Mouse (Mus musculus) thymus, adult 18-20 months (tissue): ENCODE measurements around the gene Idnk.

Experiments used
- DNase-seq, 2 experiments: peaks; one replicate each; pipeline ENCODE4 v3.0.0; 2022; ENCODE audit warnings: mixed read lengths in 2 of 2

Idnk gene

GRCm38 (mm10) chr13:58147760-58148159 lies 9.7 kb upstream of the Idnk start:
- DNase-seq = no peak

- DNase-seq = no peak
These were observed 9.1 kb upstream of the Idnk start for GRCm38 (mm10) chr13:58148256-58148831.

- no peak for DNase-seq
These were observed 8.4 kb upstream of the Idnk start for GRCm38 (mm10) chr13:58149033-58149558.

- DNase-seq = no peak
These were observed 7.8 kb upstream of the Idnk start for GRCm38 (mm10) chr13:58149629-58150028.

GRCm38 (mm10) chr13:58150442-58150841 lies 7.0 kb upstream of the Idnk start:
- no peak for DNase-seq

- no peak for DNase-seq
These were observed 1.4 kb upstream of the Idnk start for GRCm38 (mm10) chr13:58156031-58156430.

- DNase-seq = no peak
These were observed 413 bp upstream of the Idnk start for GRCm38 (mm10) chr13:58157036-58157435.

- peak; percentile 62 to 82 for DNase-seq
These were observed 857 bp downstream of the Idnk start for GRCm38 (mm10) chr13:58158099-58158912.

- DNase-seq = no peak
These were observed 3.3 kb downstream of the Idnk start for GRCm38 (mm10) chr13:58160761-58161160.

GRCm38 (mm10) chr13:58163343-58163742 lies 5.9 kb downstream of the Idnk start:
- no peak for DNase-seq

GRCm38 (mm10) chr13:58168119-58168518 lies 10.7 kb downstream of the Idnk start:
- DNase-seq = no peak

- DNase-seq = no peak
These were observed 18.7 kb downstream of the Idnk start for GRCm38 (mm10) chr13:58176105-58176504.

GRCm38 (mm10) chr13:58177511-58178208 lies 20.2 kb downstream of the Idnk start:
- peak; percentile 98 to 99 for DNase-seq

- no peak for DNase-seq
These were observed 24.4 kb downstream of the Idnk start for GRCm38 (mm10) chr13:58181607-58182551.

GRCm38 (mm10) chr13:58184111-58184510 lies 26.7 kb downstream of the Idnk start:
- DNase-seq = no peak

GRCm38 (mm10) chr13:58186281-58186680 lies 28.8 kb downstream of the Idnk start:
- DNase-seq = no peak

- no peak for DNase-seq
These were observed 30.3 kb downstream of the Idnk start for GRCm38 (mm10) chr13:58187751-58188150.

- peak; percentile 68 to 74 for DNase-seq
These were observed 31.0 kb downstream of the Idnk start for GRCm38 (mm10) chr13:58188412-58188811.

GRCm38 (mm10) chr13:58189473-58189872 lies 32.0 kb downstream of the Idnk start:
- no peak for DNase-seq

- no peak for DNase-seq
These were observed 34.1 kb downstream of the Idnk start for GRCm38 (mm10) chr13:58191516-58191915.

- no peak for DNase-seq
These were observed 34.7 kb downstream of the Idnk start for GRCm38 (mm10) chr13:58192146-58192545.

GRCm38 (mm10) chr13:58193221-58193620 lies 35.8 kb downstream of the Idnk start:
- no peak for DNase-seq
